Mouse (Mus musculus): ENCODE measurements around the gene Tasp1. TPM values are rescaled to one million over a fixed set of nuclear protein-coding genes. Genes with fewer than 3 reads are reported as not detected.

The Tasp1 gene
- polyA plus RNA-seq (2014; fragmentation: Illumina TruSeq; extraction: RNeasy Lipid Tissue Mini Kit (QIAGEN cat#74804); ENCODE audit: low read depth, low replicate concordance), result 15.3 TPM

GRCm38 (mm10) chr2:140066353-140067314 is at the start of gene Tasp1:
Tasp1 (minus strand) TSS chr2:140066805.

Other genes with a start within 250 kb of the Tasp1 start
- gene Gm17374, start 85.2 kb upstream of the Tasp1 start, polyA plus RNA-seq (2014; fragmentation: Illumina TruSeq; extraction: RNeasy Lipid Tissue Mini Kit (QIAGEN cat#74804); ENCODE audit: low read depth, low replicate concordance), result not detected
- 59.3 TPM for gene Esf1, start 103.8 kb upstream of the Tasp1 start, polyA plus RNA-seq (2014; fragmentation: Illumina TruSeq; extraction: RNeasy Lipid Tissue Mini Kit (QIAGEN cat#74804); ENCODE audit: low read depth, low replicate concordance)
- 21.6 TPM for gene Ndufaf5, start 103.8 kb upstream of the Tasp1 start, polyA plus RNA-seq (2014; fragmentation: Illumina TruSeq; extraction: RNeasy Lipid Tissue Mini Kit (QIAGEN cat#74804); ENCODE audit: low read depth, low replicate concordance)

Measured in sigmoid colon, adult 10 weeks (tissue).